Mouse (Mus musculus): Measurements from ENCODE around the gene Ntn5. TPM values are rescaled to one million over a fixed set of nuclear protein-coding genes. Genes with fewer than 3 reads are reported as not detected.
A peak's percentile ranks its signal among the peaks of the same experiment; 100 is the strongest.

The Ntn5 gene
- total and polyA plus RNA-seq, 3 experiments: 0.08 to 0.57 TPM; not detected in 1

- dilution Hi-C loops (cut with MboI; ENCODE audit: extremely low pct_ligation_motif_present, extremely low pct_unique_long_range_greater_than_20kb, low sequenced_read_pairs): no loop called here
- no peaks in the 10 kb centered on the region for H3K36me3 ChIP-seq (replicated peaks in 1 of 2; ENCODE audit: control insufficient read depth in 1 of 2, insufficient read depth in 1 of 2, low read length in 1 of 2)
- in situ Hi-C loops (cut with MboI; ENCODE audit: low pct_ligation_motif_present, low pct_unique_long_range_greater_than_20kb, low sequenced_read_pairs): no loop called here
- H3K9ac ChIP-seq (ENCODE audit: insufficient read depth, low read depth): no peak within 1 kb of the TSS
- TF ChIP-seq JUND (conservative IDR thresholded peaks at IDR 0.05; ENCODE audit: low read depth, low read length): no peak
- TF ChIP-seq MYC (IDR thresholded peaks at IDR 0.05; ENCODE audit: low read depth, low read length): no peak
- TF ChIP-seq SMC3 (IDR thresholded peaks at IDR 0.05; ENCODE audit: low read depth, low read length): no peak
- no peak for TF ChIP-seq MXI1 (IDR thresholded peaks at IDR 0.05; ENCODE audit: low read depth, low read length)
- TF ChIP-seq GABPA (IDR thresholded peaks at IDR 0.05; ENCODE audit: insufficient replicate concordance, low read depth, low read length): no peak
- no peak for TF ChIP-seq MAFK (IDR thresholded peaks at IDR 0.05; ENCODE audit: insufficient replicate concordance, low read length)
- TF ChIP-seq CHD2 (IDR thresholded peaks at IDR 0.05; ENCODE audit: low read length): no peak
- TF ChIP-seq ZNF384 (IDR thresholded peaks at IDR 0.05; ENCODE audit: low read depth, low read length): no peak
- no peak for TF ChIP-seq USF1 (IDR thresholded peaks at IDR 0.05; ENCODE audit: low read depth, low read length)
- TF ChIP-seq NELFE (IDR thresholded peaks at IDR 0.05; ENCODE audit: low read depth, low read length): no peak
- TF ChIP-seq TBP (conservative IDR thresholded peaks at IDR 0.05; ENCODE audit: low read depth, low read length): no peak
- no peak for TF ChIP-seq USF2 (conservative IDR thresholded peaks at IDR 0.05; ENCODE audit: low read depth, low read length)
- no peak for TF ChIP-seq ZMIZ1 (IDR thresholded peaks at IDR 0.05; ENCODE audit: low read depth, low read length)
- no peak for TF ChIP-seq EP300 (IDR thresholded peaks at IDR 0.05; ENCODE audit: low read length)
- TF ChIP-seq TCF12 (IDR thresholded peaks at IDR 0.05; ENCODE audit: low read depth, low read length): no peak
- no peak for TF ChIP-seq E2F4 (IDR thresholded peaks at IDR 0.05; ENCODE audit: insufficient replicate concordance, low read depth, low read length)
- TF ChIP-seq POLR2A (IDR thresholded peaks at IDR 0.05; ENCODE audit: low read depth, low read length): no peak
- no peak for TF ChIP-seq BHLHE40 (IDR thresholded peaks at IDR 0.05; ENCODE audit: low read depth, low read length)
- TF ChIP-seq RCOR1 (conservative IDR thresholded peaks at IDR 0.05; ENCODE audit: low read depth, low read length): no peak
- no peak for TF ChIP-seq CHD1 (IDR thresholded peaks at IDR 0.05; ENCODE audit: low read depth, low read length)
- H3K4me3 ChIP-seq (replicated peaks in 1 of 3; ENCODE audit: low read depth in 2 of 3, low read length in 2 of 3, poor library complexity in 1 of 3): no peak within 1 kb of the TSS
- H3K27ac ChIP-seq (ENCODE audit: insufficient read depth, low read depth): no peak within 1 kb of the TSS
- H3K9me3 ChIP-seq (replicated peaks; ENCODE audit: low read length): no peaks in the 10 kb centered on the region
- H3K4me1 ChIP-seq (ENCODE audit: control insufficient read depth in 1 of 2, insufficient read depth in 2 of 2): peaks cover 6 to 59% of the 10 kb centered on the region in 2 experiments; a peak in 3 of 4 replicates
- no peak for DNase-seq (ENCODE audit: extremely low read depth)
- no peaks in the 10 kb centered on the region for H3K27me3 ChIP-seq (replicated peaks)
- peak within 1 kb of the TSS; percentile 51; the same call in 1 of the 2 replicates for H3K4me2 ChIP-seq (ENCODE audit: insufficient read depth, low read depth, poor library complexity, severe bottlenecking)
- no peaks in the 10 kb centered on the region for H3K79me2 ChIP-seq (replicated peaks; ENCODE audit: control insufficient read depth, extremely low read depth, insufficient read depth, poor library complexity, severe bottlenecking)
Measured at GRCm38 (mm10) chr7:45699523-45700141, 15.8 kb downstream of the Ntn5 start, which contains the start of gene Car11. Gene Car11 (plus strand): TSS chr7:45699843.

GRCm38 (mm10) chr7:45700301-45701015 is 16.6 kb downstream of the Ntn5 start:
- H3K4me3 ChIP-seq (replicated peaks in 1 of 3; ENCODE audit: low read depth in 2 of 3, low read length in 2 of 3, poor library complexity in 1 of 3): no peak overlapping the region
- dilution Hi-C loops (cut with MboI; ENCODE audit: extremely low pct_ligation_motif_present, extremely low pct_unique_long_range_greater_than_20kb, low sequenced_read_pairs): no loop called here

More at GRCm38 (mm10) chr7:45700301-45701015, 16.6 kb downstream of the Ntn5 start:
- H3K79me2 ChIP-seq (replicated peaks; ENCODE audit: control insufficient read depth, extremely low read depth, insufficient read depth, poor library complexity, severe bottlenecking): no peaks in the 10 kb centered on the region
- H3K9me3 ChIP-seq (replicated peaks; ENCODE audit: low read length): no peaks in the 10 kb centered on the region
- no peak for TF ChIP-seq TCF12 (IDR thresholded peaks at IDR 0.05; ENCODE audit: low read depth, low read length)
- TF ChIP-seq ZNF384 (IDR thresholded peaks at IDR 0.05; ENCODE audit: low read depth, low read length): no peak
- TF ChIP-seq KAT2A (IDR thresholded peaks at IDR 0.05; ENCODE audit: insufficient replicate concordance, low read length): peak; percentile 94; the same call in 1 of the 2 replicates
- peak; percentile 99 for TF ChIP-seq HCFC1 (IDR thresholded peaks at IDR 0.05; ENCODE audit: low read depth, low read length)
- no peak for TF ChIP-seq EP300 (IDR thresholded peaks at IDR 0.05; ENCODE audit: low read length)
- no peak for TF ChIP-seq POLR2AphosphoS2 (IDR thresholded peaks at IDR 0.05; ENCODE audit: low read depth, low read length)
- TF ChIP-seq GABPA (IDR thresholded peaks at IDR 0.05; ENCODE audit: insufficient replicate concordance, low read depth, low read length): peak; percentile 58; the same call in 1 of the 2 replicates
- H3K36me3 ChIP-seq (replicated peaks in 1 of 2; ENCODE audit: control insufficient read depth in 1 of 2, insufficient read depth in 1 of 2, low read length in 1 of 2): no peaks in the 10 kb centered on the region
- in situ Hi-C loops (cut with MboI; ENCODE audit: low pct_ligation_motif_present, low pct_unique_long_range_greater_than_20kb, low sequenced_read_pairs): no loop called here
- DNase-seq (ENCODE audit: extremely low read depth): peak; percentile 79
- no peak overlapping the region for H3K9ac ChIP-seq (ENCODE audit: insufficient read depth, low read depth)
- H3K4me1 ChIP-seq (ENCODE audit: control insufficient read depth in 1 of 2, insufficient read depth in 2 of 2): peaks cover 3 to 56% of the 10 kb centered on the region in 2 experiments; a peak in 3 of 4 replicates
- peak overlapping the region; percentile 51; the same call in 1 of the 2 replicates for H3K4me2 ChIP-seq (ENCODE audit: insufficient read depth, low read depth, poor library complexity, severe bottlenecking)
- no peaks in the 10 kb centered on the region for H3K27me3 ChIP-seq (replicated peaks)
- no peak overlapping the region for H3K27ac ChIP-seq (ENCODE audit: insufficient read depth, low read depth)

Measured in CH12.LX (cell line).